Mouse (Mus musculus) testis, adult 2 months (tissue): ENCODE data around the gene Gm20807. TPM values are rescaled to one million over a fixed set of nuclear protein-coding genes. Genes with fewer than 3 reads are reported as not detected.
"Not testable (repeated sequence)": the region's sequence is repeated elsewhere in the genome, so short reads cannot be mapped to it uniquely, and the experiment has no call there.

ENCODE experiments used
- H3K27ac ChIP-seq: fragments of 200-500 bp; 2 replicates; pipeline ENCODE4 v1.5.1; 2012; ENCODE audit warnings: low read depth, low read length; ENCODE audit not compliant: control insufficient read depth, insufficient read depth
- H3K27me3 ChIP-seq: fragments of 200-500 bp; 2 replicates; pipeline ENCODE4 v1.6.1; 2012; ENCODE audit warnings: mild to moderate bottlenecking, low read length, moderate library complexity; ENCODE audit not compliant: control insufficient read depth, insufficient read depth
- H3K36me3 ChIP-seq: fragments of 200-500 bp; 2 replicates; pipeline ENCODE4 v1.6.1; 2012; ENCODE audit warnings: mild to moderate bottlenecking, low read length; ENCODE audit not compliant: control insufficient read depth, insufficient read depth
- H3K4me1 ChIP-seq: fragments of 200-500 bp; 2 replicates; pipeline ENCODE4 v1.6.1; 2012; ENCODE audit warnings: low read length; ENCODE audit not compliant: control insufficient read depth, insufficient read depth
- H3K4me3 ChIP-seq: fragments of 200-500 bp; 2 replicates; pipeline ENCODE4 v1.5.1; 2012; ENCODE audit warnings: low read depth, mild to moderate bottlenecking, low read length, moderate library complexity, mixed read lengths; ENCODE audit not compliant: control insufficient read depth
- polyA plus RNA-seq: library from polyadenylated mRNA; depleted of rRNA; stranded (reverse); fragments of >200 nt; gene quantifications from 2 replicates; pipeline ENCODE4 v1.2.3, GENCODE M21; 2012; rRNA removed

Gene Gm20807
- polyA plus RNA-seq, result 1.7 and 2.9 TPM in 2 replicates

DNA sequence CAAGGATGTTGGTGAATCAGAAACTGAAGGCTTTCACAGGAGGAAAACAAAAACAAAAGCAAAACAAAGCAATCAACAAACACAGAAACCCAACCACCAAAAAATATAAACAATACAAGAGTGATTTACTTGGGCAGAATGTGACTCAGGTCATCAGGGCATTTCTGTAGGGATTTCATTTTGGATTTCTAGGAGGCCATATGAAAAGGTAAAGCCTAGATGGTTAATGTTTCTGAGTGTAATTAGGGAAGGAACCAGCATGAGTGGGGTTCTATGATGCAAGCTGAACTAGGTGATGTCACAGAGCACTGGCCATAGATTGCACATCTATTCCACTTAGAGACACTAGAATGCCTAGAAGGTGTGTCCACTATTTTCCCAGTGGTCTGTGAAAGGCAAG is at the start of gene Gm20807:
TSS of gene Gm20807 (plus strand) at position 301 of the 400 bp plus-strand sequence.
- H3K4me1 ChIP-seq, H3K4me3 ChIP-seq, H3K27me3 ChIP-seq, H3K27ac ChIP-seq, H3K36me3 ChIP-seq: not testable (repeated sequence)

Other genes with a start within 250 kb of the Gm20807 start
- gene Gm21891, start 90.6 kb downstream of the Gm20807 start, polyA plus RNA-seq, result not detected in 2 replicates
- 2.2 and 2.8 TPM in 2 replicates for gene Gm21425, start 119.1 kb downstream of the Gm20807 start, polyA plus RNA-seq
- not detected in 2 replicates for gene Gm21828, start 181.0 kb downstream of the Gm20807 start, polyA plus RNA-seq
- gene Gm21440, start 209.5 kb downstream of the Gm20807 start, polyA plus RNA-seq, result 2.1 and 2.5 TPM in 2 replicates
- 2.5 and 3.1 TPM in 2 replicates for gene Gm21454, start 209.6 kb downstream of the Gm20807 start, polyA plus RNA-seq